Mouse (Mus musculus): ENCODE measurements around the gene Paqr6.

DNA sequence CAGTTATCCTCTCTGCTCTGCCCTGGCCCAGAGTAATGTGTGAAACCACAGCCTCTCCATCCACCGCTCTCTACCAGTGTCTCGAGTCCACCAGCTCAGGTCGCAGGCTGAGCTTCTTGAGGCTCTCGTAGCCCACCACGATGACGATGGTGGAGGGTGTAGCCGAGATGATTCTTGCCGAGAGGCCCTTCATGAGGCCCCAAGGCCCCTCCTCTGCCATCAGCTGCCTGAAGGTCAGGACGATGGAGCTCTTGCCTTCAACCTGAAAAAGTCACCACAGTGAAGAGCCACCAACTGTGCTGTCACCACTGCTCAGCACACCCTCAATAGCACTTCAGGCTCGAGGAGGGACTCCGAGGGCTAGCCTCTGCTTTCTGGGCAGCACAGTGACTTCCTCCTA is 48.3 kb downstream of the Paqr6 start:
- TF ChIP-seq POLR2A (IDR thresholded peaks at IDR 0.05; ENCODE audit: borderline replicate concordance, low read depth, low read length) (no peak), CTCF (IDR thresholded peaks at IDR 0.05; ENCODE audit: low read depth, low read length) (no peak)

Measured in bone marrow macrophage, adult 2 months (primary cell).